Mouse (Mus musculus) thymus, adult 2 months (tissue): Measurements from ENCODE around the gene Nr3c2. TPM values are rescaled to one million over a fixed set of nuclear protein-coding genes. Genes with fewer than 3 reads are reported as not detected.

ENCODE experiments used
- DNase-seq: peaks from one replicate; pipeline ENCODE4 v3.0.0; 2021
- H3K27ac ChIP-seq: fragments of 200-500 bp; 2 replicates; pipeline ENCODE4 v1.5.1; 2012; ENCODE audit warnings: low read length, control low read depth; ENCODE audit not compliant: control insufficient read depth, insufficient read depth
- H3K27me3 ChIP-seq: fragments of 200-500 bp; 2 replicates; pipeline ENCODE4 v1.6.1; 2012; ENCODE audit warnings: mild to moderate bottlenecking, low read length, moderate library complexity, mixed read lengths; ENCODE audit not compliant: control insufficient read depth, insufficient read depth
- H3K36me3 ChIP-seq: fragments of 200-500 bp; 2 replicates; pipeline ENCODE4 v1.6.1; 2012; ENCODE audit warnings: mild to moderate bottlenecking, low read length, moderate library complexity; ENCODE audit not compliant: control insufficient read depth, insufficient read depth
- H3K4me1 ChIP-seq: fragments of 200-500 bp; replicated peaks from 2 replicates; pipeline ENCODE4 v1.6.1; 2012; ENCODE audit warnings: low read length; ENCODE audit not compliant: control insufficient read depth, insufficient read depth
- H3K4me3 ChIP-seq: fragments of 200-500 bp; 2 replicates; pipeline ENCODE4 v1.5.1; 2012; ENCODE audit warnings: mild to moderate bottlenecking, low read length, control low read depth, moderate library complexity; ENCODE audit not compliant: control insufficient read depth, insufficient read depth
- CTCF ChIP-seq: fragments of 200-500 bp; IDR thresholded peaks from 2 replicates; pipeline ENCODE4 v1.5.1; 2012; ENCODE audit warnings: mild to moderate bottlenecking, control low read depth, low read length, moderate library complexity, borderline replicate concordance; ENCODE audit not compliant: control insufficient read depth, poor library complexity, insufficient read depth; ENCODE audit errors: extremely low read depth
- POLR2A ChIP-seq: fragments of 200-500 bp; IDR thresholded peaks from 2 replicates; pipeline ENCODE4 v1.6.1; 2012; ENCODE audit warnings: mild to moderate bottlenecking, low read length, control low read depth, moderate library complexity; ENCODE audit not compliant: control insufficient read depth, poor library complexity, insufficient read depth; ENCODE audit errors: extremely low read depth
- WGBS: fragments of 180-500 bp; shearing (Covaris S2); methylation state at CpG from one replicate; pipeline ENCODE4 v1.1.7; 2018; 5-methylcytosine and 5-hydroxymethylcytosine counted together
- polyA plus RNA-seq: library from polyadenylated mRNA; depleted of rRNA; stranded (reverse); fragments of >200 nt; gene quantifications from 2 replicates; pipeline ENCODE4 v1.2.3, GENCODE M21; 2012

Gene Nr3c2
- polyA plus RNA-seq, 1 experiment, result 1.5 TPM

DNA sequence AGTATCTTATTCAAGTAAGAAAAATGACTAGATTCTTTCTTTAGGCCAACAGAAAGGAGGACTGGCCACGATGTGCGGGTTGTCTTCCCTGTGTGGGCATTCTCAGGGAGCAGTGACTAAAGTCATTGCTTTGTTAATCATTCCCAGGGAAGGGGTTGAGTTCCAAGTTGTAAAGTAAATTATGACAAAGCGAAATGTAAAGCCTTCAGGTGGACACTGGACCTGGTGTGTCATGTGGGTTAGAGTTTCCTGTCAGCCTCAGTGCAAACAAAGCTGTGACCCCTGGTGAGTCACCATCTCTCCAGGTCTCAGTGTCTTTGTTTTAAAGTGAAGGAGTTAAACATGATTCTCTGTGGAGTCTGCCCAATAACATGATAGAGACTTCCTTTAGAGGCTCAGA, 13.4 kb downstream of the Nr3c2 start:
- H3K27ac ChIP-seq, result no peak overlapping the region
- no peak overlapping the region for H3K4me3 ChIP-seq
- no peaks in the 10 kb centered on the region for H3K27me3 ChIP-seq
- WGBS, result 96% methylated on average over 3 of the region's 3 CpGs
- TF ChIP-seq CTCF (no peak), POLR2A (no peak)
- DNase-seq, result no peak
- no peaks in the 10 kb centered on the region for H3K4me1 ChIP-seq
- H3K36me3 ChIP-seq, result no peaks in the 10 kb centered on the region

DNA sequence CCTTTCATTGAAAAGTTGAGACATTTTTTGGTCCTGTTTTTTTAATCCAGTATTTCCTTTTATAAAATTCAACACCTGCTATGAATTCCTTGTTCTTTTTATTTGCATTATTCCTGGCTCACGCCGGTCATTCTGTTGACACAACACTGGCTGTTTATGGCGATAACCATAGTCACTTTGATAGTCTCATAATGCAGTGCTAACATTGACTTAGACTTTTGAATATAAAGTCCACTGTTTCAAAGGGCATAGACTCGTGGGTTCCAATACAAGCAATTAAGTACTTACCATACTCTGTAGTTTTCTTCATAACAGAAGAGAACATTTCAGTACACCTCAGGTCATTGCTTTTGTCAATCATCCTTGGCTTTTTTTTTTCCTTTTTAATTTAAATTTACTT, 14.0 kb downstream of the Nr3c2 start:
- Histone ChIP-seq H3K4me3 (no peak overlapping the region), H3K27me3 (no peaks in the 10 kb centered on the region), H3K36me3 (no peaks in the 10 kb centered on the region), H3K4me1 (no peaks in the 10 kb centered on the region), H3K27ac (no peak overlapping the region)
- no peak for DNase-seq
- TF ChIP-seq CTCF (no peak), POLR2A (no peak)
- WGBS, result 95% methylated on average over 4 of the region's 4 CpGs

DNA sequence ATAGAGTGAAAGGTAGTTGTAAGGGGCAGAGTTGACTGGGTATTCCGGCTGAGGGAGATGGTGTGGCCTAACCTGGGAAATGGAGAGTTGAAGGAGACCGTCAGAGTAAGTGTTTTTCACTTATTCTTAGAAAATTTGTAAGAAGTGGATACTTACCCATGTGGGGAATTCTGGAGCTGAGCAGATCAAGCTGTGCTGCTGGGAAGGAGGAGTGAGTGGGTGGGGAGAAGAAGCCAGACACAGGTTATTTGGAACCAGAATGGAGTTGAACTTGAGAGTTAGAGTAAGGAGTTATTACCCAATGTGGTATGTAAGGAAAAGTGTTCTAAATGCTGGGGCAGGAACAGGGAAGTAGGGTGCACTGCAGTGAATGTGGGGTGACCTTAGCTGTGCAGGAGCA, 16.0 kb downstream of the Nr3c2 start:
- Histone ChIP-seq H3K27ac (no peak overlapping the region), H3K36me3 (no peaks in the 10 kb centered on the region), H3K27me3 (no peaks in the 10 kb centered on the region), H3K4me3 (no peak overlapping the region), H3K4me1 (no peaks in the 10 kb centered on the region)
- 92% methylated on average over 2 of the region's 2 CpGs for WGBS
- TF ChIP-seq POLR2A (no peak), CTCF (no peak)
- no peak for DNase-seq

DNA sequence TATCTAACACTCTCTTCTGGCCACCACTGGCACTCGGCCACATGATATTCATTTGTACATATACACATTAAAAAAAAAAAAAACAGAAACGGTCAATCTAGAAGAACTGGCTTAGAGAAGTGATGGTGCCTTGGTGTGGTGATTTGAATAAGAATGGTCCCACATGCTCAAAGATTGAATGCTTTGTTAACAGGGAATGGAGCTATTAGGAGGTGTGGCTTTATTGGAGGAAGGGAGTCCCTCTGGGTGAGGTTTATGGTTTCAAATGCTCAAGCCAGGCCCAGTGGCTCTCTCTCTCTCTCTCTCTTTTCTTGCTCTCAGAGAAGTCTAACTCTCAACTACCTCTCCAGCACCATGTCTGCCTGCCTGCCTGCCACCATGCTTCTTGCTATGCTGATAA, 20.3 kb downstream of the Nr3c2 start:
- 94% methylated on average over 2 of the region's 2 CpGs for WGBS
- H3K27ac ChIP-seq, result no peak overlapping the region
- TF ChIP-seq POLR2A (no peak), CTCF (no peak)
- DNase-seq, result no peak
- no peaks in the 10 kb centered on the region for H3K36me3 ChIP-seq
- H3K4me1 ChIP-seq, result no peaks in the 10 kb centered on the region
- H3K27me3 ChIP-seq, result no peaks in the 10 kb centered on the region
- H3K4me3 ChIP-seq, result no peak overlapping the region

DNA sequence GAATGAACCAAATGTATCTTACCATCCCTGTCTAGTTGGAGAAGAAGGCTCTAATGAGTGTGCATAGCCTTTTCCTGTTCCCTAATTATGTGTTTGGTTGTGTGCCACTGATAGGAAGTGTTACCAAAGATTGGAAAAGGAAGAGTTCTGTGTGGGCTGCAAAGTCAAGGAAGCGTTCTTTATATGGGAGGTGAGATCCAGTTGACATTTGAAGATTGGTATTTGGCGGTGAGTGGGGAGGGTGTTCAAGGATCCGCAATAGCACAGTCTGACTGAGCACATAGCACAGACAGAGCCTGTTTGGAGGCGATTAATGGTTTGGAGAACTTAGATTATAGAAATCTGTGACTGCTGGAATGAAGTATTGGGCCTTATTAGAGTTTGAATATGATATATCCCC, 24.9 kb downstream of the Nr3c2 start:
- H3K36me3 ChIP-seq, result no peaks in the 10 kb centered on the region
- WGBS, result 96% methylated on average over 4 of the region's 4 CpGs
- no peak overlapping the region for H3K4me3 ChIP-seq
- no peaks in the 10 kb centered on the region for H3K27me3 ChIP-seq
- DNase-seq, result no peak
- no peak overlapping the region for H3K27ac ChIP-seq
- H3K4me1 ChIP-seq, result no peaks in the 10 kb centered on the region
- TF ChIP-seq CTCF (no peak), POLR2A (no peak)

DNA sequence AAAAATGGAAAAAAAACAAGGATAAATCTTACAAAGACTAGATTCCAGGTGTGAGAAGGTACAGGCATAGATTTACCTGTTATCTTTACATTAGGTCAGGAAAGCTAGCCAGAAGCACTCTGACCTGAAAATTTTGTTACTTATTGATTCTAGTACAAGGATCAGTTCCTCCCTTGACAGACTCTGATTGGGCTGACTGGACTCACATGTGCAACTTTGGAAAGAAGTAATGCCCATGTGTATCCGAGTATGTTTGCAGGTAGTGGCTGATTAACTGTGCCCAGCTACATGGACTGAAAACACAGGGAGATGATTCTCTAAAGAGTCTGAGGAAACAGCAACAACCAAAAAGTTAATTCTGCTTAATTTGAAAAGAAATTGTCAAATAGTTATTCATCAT, 29.1 kb downstream of the Nr3c2 start:
- TF ChIP-seq POLR2A (no peak), CTCF (no peak)
- H3K4me1 ChIP-seq, result no peaks in the 10 kb centered on the region

DNA sequence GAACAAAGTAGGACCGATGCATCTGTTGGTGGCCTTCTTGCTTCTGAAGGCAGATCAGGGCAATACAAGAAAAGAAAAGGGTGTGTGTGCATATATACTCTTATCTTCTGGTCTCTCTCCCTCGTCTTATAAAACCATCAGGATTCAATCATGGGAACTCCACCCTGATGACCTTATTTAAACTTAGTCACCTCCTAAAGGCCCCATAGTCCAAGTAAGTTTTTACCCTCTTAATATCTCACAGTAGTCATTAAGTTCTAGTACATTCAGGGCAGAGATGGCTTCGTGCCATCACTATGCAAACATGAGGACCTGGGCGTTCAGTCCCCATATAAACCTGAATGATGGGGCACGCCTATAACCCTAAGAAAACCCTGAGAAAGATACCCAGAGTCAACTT, 29.6 kb downstream of the Nr3c2 start:
- Histone ChIP-seq H3K27ac (no peak overlapping the region), H3K4me1 (no peaks in the 10 kb centered on the region), H3K36me3 (no peaks in the 10 kb centered on the region), H3K27me3 (no peaks in the 10 kb centered on the region), H3K4me3 (no peak overlapping the region)
- WGBS, result 90% methylated on average over 5 of the region's 5 CpGs
- TF ChIP-seq CTCF (no peak), POLR2A (no peak)
- no peak for DNase-seq

More for the DNA sequence above, 29.1 kb downstream of the Nr3c2 start:
- Histone ChIP-seq H3K27me3 (no peaks in the 10 kb centered on the region), H3K4me3 (no peak overlapping the region), H3K27ac (no peak overlapping the region), H3K36me3 (no peaks in the 10 kb centered on the region)
- no peak for DNase-seq
- WGBS, result 92% methylated on average over 1 of the region's 1 CpGs
